Mouse (Mus musculus) stomach, postnatal 0 days (tissue): ENCODE measurements around the gene Ints5.

Experiments used
- CTCF ChIP-seq: IDR thresholded peaks from 2 replicates; pipeline ENCODE4 v1.5.1; 2016; ENCODE audit warnings: antibody characterized with exemption, low read depth, mild to moderate bottlenecking, moderate library complexity
- EP300 ChIP-seq: optimal IDR thresholded peaks from 2 replicates; pipeline ENCODE3; 2016; ENCODE audit warnings: antibody characterized with exemption

DNA sequence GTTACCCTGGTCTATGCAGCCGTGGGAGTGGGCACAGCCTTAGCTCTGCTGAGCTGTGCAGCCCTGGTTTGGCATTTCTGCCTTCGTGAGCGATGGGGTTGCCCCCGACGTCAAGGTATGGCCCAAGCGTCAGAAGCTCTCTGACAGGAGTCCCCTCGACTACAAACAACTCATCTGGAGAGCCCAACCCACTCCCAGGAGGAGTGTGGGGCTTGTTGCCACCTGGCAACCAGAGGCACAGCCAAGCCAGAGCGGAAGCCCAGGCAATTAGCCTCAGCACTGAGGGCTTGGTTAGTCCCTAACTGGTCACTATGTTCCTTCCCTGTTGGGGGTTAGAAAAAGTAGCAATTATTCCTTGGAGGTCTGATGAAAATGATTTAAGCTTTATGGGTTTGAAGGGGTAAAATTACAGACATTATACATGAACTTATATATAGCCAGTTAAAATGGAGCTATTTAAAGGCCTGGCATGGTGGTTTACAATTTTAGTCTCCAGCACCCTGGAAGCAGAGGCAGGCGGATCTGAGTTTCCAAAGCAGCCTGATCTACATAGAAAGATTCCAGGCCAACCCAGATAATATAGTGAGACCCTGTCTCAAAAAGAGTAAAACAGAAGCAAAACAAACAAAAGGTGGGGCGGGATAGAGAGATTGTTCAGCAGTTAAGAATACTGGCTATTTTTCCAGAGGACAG, 40.4 kb upstream of the Ints5 start:
- TF ChIP-seq EP300 (no peak), CTCF (no peak)
